Mouse (Mus musculus) midbrain, postnatal 0 days (tissue): Measurements from ENCODE around the gene Ak3. TPM values are rescaled to one million over a fixed set of nuclear protein-coding genes. Genes with fewer than 3 reads are reported as not detected.

Source experiments
- ATAC-seq: fragments of 200-750 bp; cut with Nextera tagmentation; 2 replicates; pipeline ENCODE4 v1.8.0; 2017; ENCODE audit warnings: moderate number of reproducible peaks, mild to moderate bottlenecking, moderate TSS enrichment, moderate library complexity; ENCODE audit not compliant: low FRiP score
- DNase-seq: peaks from one replicate; pipeline ENCODE4 v3.0.0-alpha.2; 2015; ENCODE audit warnings: low spot score
- H3K27ac ChIP-seq: fragments of 300-500 bp; sonication (generic); 2 replicates; pipeline ENCODE4 v1.5.1; 2014; ENCODE audit warnings: low read depth, mild to moderate bottlenecking, low read length, mixed read lengths
- H3K27me3 ChIP-seq: fragments of 300-500 bp; sonication (generic); 2 replicates; pipeline ENCODE4 v1.6.1; 2014; ENCODE audit warnings: low read length, control low read depth, mixed read lengths; ENCODE audit not compliant: insufficient read depth
- H3K36me3 ChIP-seq: fragments of 300-500 bp; sonication (generic); 2 replicates; pipeline ENCODE4 v1.6.1; 2014; ENCODE audit warnings: low read length, control low read depth, mixed read lengths; ENCODE audit not compliant: insufficient read depth
- H3K4me1 ChIP-seq: fragments of 300-500 bp; sonication (generic); 2 replicates; pipeline ENCODE4 v1.6.1; 2014; ENCODE audit warnings: mild to moderate bottlenecking, control low read depth, antibody characterized with exemption, low read length, mixed read lengths; ENCODE audit not compliant: insufficient read depth
- H3K4me2 ChIP-seq: fragments of 300-500 bp; sonication (generic); 2 replicates; pipeline ENCODE4 v1.6.1; 2014; ENCODE audit warnings: low read depth, mild to moderate bottlenecking, low read length, mixed read lengths; ENCODE audit not compliant: poor library complexity, severe bottlenecking
- H3K4me3 ChIP-seq: fragments of 300-500 bp; sonication (generic); 2 replicates; pipeline ENCODE4 v1.5.1; 2014; ENCODE audit warnings: low read depth, mild to moderate bottlenecking, low read length, moderate library complexity
- H3K9ac ChIP-seq: fragments of 300-500 bp; sonication (generic); replicated peaks from 2 replicates; pipeline ENCODE4 v1.6.1; 2014; ENCODE audit warnings: mild to moderate bottlenecking, low read length, moderate library complexity, mixed read lengths; ENCODE audit not compliant: poor library complexity, severe bottlenecking
- H3K9me3 ChIP-seq: fragments of 300-500 bp; sonication (generic); 2 replicates; pipeline ENCODE4 v1.6.1; 2016; ENCODE audit warnings: low read length, control low read depth
- CTCF ChIP-seq: IDR thresholded peaks from 2 replicates; pipeline ENCODE4 v1.5.1; 2016; ENCODE audit warnings: antibody characterized with exemption, mild to moderate bottlenecking
- WGBS: fragments of 180-500 bp; shearing (Covaris S2); extraction: QIAGEN DNeasy Blood & Tissue Kit; methylation state at CpG from one replicate; pipeline ENCODE4 v1.1.7; 2014; 5-methylcytosine and 5-hydroxymethylcytosine counted together
- polyA plus RNA-seq: library from polyadenylated mRNA; unstranded; fragments of >200 nt; fragmentation: Nextera tagmentation; extraction: Ambion mirVana; gene quantifications from 2 replicates; pipeline ENCODE4 v1.2.1, GENCODE M21; 2015
- total RNA-seq: library from RNA; depleted of rRNA; stranded (reverse); fragments of >200 nt; gene quantifications from 2 replicates; pipeline ENCODE4 v1.2.3, GENCODE M21; 2014

Gene Ak3
- total and polyA plus RNA-seq, 2 experiments from 2014 or later = 69.0 to 75.4 TPM

GRCm38 (mm10) chr19:29039334-29039733 is 8.4 kb downstream of the Ak3 start:
- Histone ChIP-seq H3K4me2 (no peak overlapping the region), H3K4me3 (no peak overlapping the region), H3K27ac (no peak overlapping the region), H3K9me3 (no peaks in the 10 kb centered on the region), H3K27me3 (no peaks in the 10 kb centered on the region), H3K36me3 (0 out of 2 replicates have a peak, but pooled peaks cover 2% of the 10 kb centered on the region), H3K4me1 (no peaks in the 10 kb centered on the region; the same call in 1 of the 2 replicates), H3K9ac (no peak overlapping the region)
- DNase-seq = no peak
- TF ChIP-seq CTCF = peak; percentile 22; the same call in 1 of the 2 replicates
- no peak for ATAC-seq

DNA sequence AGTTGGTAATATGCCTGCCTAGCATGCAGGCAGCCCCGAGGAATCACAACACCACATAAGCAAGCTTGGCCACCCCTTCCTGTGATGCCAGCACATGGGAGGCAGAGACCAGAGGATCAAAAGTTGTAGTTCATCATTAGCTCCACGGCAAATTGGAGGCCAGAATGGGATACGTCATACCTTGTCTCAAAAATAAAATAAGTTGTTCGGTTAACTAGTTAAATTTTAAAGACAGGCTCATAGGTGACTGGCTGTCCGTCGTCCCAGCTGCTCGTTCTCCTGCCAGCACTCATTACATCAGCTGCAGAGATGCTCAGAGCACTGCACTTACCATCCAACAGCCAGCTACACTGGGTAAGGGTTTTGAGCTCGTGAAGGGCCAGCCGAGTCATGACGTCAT is 10.2 kb downstream of the Ak3 start:
- H3K4me3 ChIP-seq = no peak overlapping the region
- no peak overlapping the region for H3K4me2 ChIP-seq
- no peak overlapping the region for H3K27ac ChIP-seq
- WGBS = 92% methylated on average over 10 of the region's 10 CpGs
- H3K9me3 ChIP-seq = no peaks in the 10 kb centered on the region
- ATAC-seq (no peak), DNase-seq (no peak)
- no peak overlapping the region for H3K9ac ChIP-seq
- H3K27me3 ChIP-seq = no peaks in the 10 kb centered on the region
- no peak for TF ChIP-seq CTCF
- H3K4me1 ChIP-seq = no peaks in the 10 kb centered on the region
- H3K36me3 ChIP-seq = 0 out of 2 replicates have a peak, but pooled peaks cover 2% of the 10 kb centered on the region

- no peak overlapping the region for H3K9ac ChIP-seq
- TF ChIP-seq CTCF = no peak
- WGBS = 72% methylated on average over 5 of the region's 5 CpGs
- no peak overlapping the region for H3K4me3 ChIP-seq
- H3K27ac ChIP-seq = no peak overlapping the region
- H3K4me2 ChIP-seq = no peak overlapping the region
- H3K4me1 ChIP-seq = no peaks in the 10 kb centered on the region
- DNase-seq = no peak
- H3K27me3 ChIP-seq = no peaks in the 10 kb centered on the region
- ATAC-seq = no peak
- no peaks in the 10 kb centered on the region for H3K9me3 ChIP-seq
- 0 out of 2 replicates have a peak, but pooled peaks cover 2% of the 10 kb centered on the region for H3K36me3 ChIP-seq
Measured at GRCm38 (mm10) chr19:29037026-29037425, 10.7 kb downstream of the Ak3 start.

DNA sequence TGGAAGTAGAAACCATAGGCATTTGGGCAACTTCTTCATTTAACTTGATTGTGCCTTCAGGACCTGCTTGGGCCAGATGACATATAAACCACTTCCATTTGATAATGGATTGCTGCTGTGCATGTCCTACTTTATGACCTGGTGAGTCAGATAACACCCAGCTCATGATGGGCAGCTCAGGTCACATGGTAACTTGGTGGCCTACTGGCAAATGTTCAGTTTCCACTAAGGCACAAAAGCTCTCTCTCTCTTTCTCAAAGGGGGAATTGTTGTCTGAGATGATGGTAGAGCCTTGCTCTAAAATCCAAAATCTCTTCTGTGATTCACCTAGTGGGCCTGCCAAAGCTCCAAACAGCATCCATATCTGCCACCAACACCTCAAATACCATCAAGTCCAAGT is 15.1 kb downstream of the Ak3 start:
- H3K27ac ChIP-seq = no peak overlapping the region
- H3K9me3 ChIP-seq = no peaks in the 10 kb centered on the region
- TF ChIP-seq CTCF = no peak
- H3K36me3 ChIP-seq = 0 out of 2 replicates have a peak, but pooled peaks cover 2% of the 10 kb centered on the region
- ATAC-seq (no peak), DNase-seq (no peak)
- no peak overlapping the region for H3K4me3 ChIP-seq
- H3K9ac ChIP-seq = no peak overlapping the region
- no peaks in the 10 kb centered on the region for H3K4me1 ChIP-seq
- H3K27me3 ChIP-seq = no peaks in the 10 kb centered on the region
- H3K4me2 ChIP-seq = no peak overlapping the region

GRCm38 (mm10) chr19:29031788-29032187 is 16.0 kb downstream of the Ak3 start:
- Histone ChIP-seq H3K4me2 (no peak overlapping the region), H3K9me3 (no peaks in the 10 kb centered on the region), H3K27ac (no peak overlapping the region), H3K4me1 (no peaks in the 10 kb centered on the region), H3K36me3 (0 out of 2 replicates have a peak, but pooled peaks cover 2% of the 10 kb centered on the region), H3K27me3 (no peaks in the 10 kb centered on the region), H3K9ac (no peak overlapping the region), H3K4me3 (no peak overlapping the region)
- 97% methylated on average over 3 of the region's 3 CpGs for WGBS
- no peak for ATAC-seq
- DNase-seq = no peak
- TF ChIP-seq CTCF = no peak

DNA sequence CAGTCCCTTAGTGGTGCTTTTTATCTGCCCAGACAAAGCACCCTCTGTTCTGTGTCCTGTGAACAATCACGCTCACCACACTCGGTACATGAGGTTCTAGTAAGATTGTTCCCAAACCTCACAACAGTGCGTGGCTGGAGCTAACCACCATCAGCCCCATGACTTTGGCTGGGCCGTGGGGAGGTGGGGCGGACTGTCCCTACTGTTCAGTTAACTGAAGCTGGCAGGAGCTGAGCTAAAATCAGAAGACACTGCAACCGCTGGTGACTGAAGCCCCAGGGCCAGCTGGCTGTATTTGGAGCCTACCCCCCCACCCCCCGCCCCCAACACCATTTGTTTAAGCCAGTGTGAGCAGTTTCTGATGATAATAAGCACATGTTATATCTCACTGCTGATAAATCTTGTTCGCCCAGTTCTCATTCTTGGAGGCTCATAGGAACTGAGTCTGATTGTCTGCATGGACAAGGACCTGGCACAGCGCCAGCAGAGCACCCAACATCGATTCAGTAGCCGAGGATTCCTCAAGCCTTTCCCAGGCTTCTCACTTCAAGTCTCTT is 23.3 kb downstream of the Ak3 start:
- Histone ChIP-seq H3K9me3 (no peaks in the 10 kb centered on the region), H3K4me2 (no peak overlapping the region), H3K9ac (no peak overlapping the region), H3K4me1 (no peaks in the 10 kb centered on the region), H3K4me3 (no peak overlapping the region), H3K27me3 (no peaks in the 10 kb centered on the region), H3K27ac (no peak overlapping the region), H3K36me3 (peaks cover 15% of the 10 kb centered on the region)
- peak; percentile 87 for ATAC-seq
- WGBS = 54% methylated on average over 11 of the region's 11 CpGs
- DNase-seq = peak; percentile 71
- TF ChIP-seq CTCF = no peak
